ENCODE assay signal across 12 mouse cellular contexts in the genomic region with DNA sequence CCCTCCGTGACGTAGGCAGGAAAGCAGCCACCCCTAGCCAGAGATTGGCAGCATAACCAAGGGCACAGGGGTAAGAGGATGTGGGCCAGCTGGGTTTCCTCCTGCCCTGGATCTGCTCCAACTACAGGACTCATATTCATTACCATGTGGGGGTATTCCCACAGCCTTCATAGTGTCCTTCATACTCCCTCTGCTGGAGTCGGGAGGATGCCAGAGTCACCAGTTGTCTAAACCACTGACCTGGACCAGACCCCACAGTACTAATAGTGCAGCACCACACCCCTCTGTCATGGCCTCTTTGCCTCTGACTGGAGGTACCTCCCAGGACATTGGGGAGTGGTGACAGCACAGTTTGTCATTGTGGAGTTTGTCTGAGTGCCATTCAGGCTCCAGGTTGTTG. TPM values are rescaled to one million over a fixed set of nuclear protein-coding genes. Genes with fewer than 3 reads are reported as not detected.
DNase-seq lines count a peak whose midpoint lies in the region; ATAC-seq and TF ChIP-seq lines count a peak whose summit lies in the region.
"Had no signal": no experiment of that assay in that cellular context is flagged by ENCODE, and none has a peak within 500 bp of the region (broad histone marks: within the 10 kb centered on the region; RNA-seq: fewer than 3 reads in every experiment).

No protein-coding gene starts in this region.

- H3K9ac ChIP-seq in heart, embryonic 15.5 days, result no peak overlapping the region
- H3K9ac ChIP-seq: liver, embryonic 14.5 days; neural tube, embryonic 12.5 days had no signal

- H3K9me3 ChIP-seq in heart, embryonic 15.5 days (replicated peaks), result no peaks in the 10 kb centered on the region
- H3K9me3 ChIP-seq: embryonic facial prominence, embryonic 10.5 days; neural tube, embryonic 12.5 days had no signal

- TF ChIP-seq CTCF in kidney, adult 2 months (conservative IDR thresholded peaks at IDR 0.05; ENCODE audit: insufficient read depth, insufficient read length, low read depth, low read length), result 0 out of 2 replicates have a peak, but pooled peaks have one; percentile 3

- ATAC-seq in heart, embryonic 15.5 days (replicated peaks; ENCODE audit: insufficient number of reproducible peaks, insufficient read depth, low FRiP score, low read depth), result 0 out of 2 replicates have a peak, but pooled peaks have one; percentile 26
- ATAC-seq: CD4-positive, CD25-positive, alpha-beta regulatory T cell, adult 4 months had no signal

- 0 out of 2 replicates have a peak, but pooled peaks cover 2% of the 10 kb centered on the region for H3K36me3 ChIP-seq in heart, embryonic 15.5 days
- no peaks in the 10 kb centered on the region for H3K36me3 ChIP-seq in kidney, adult 2 months (ENCODE audit: control insufficient read depth, insufficient read depth, low read length)

- 57% methylated on average over 3 of the region's 3 CpGs for WGBS in heart, embryonic 15.5 days
- 55% methylated on average over 3 of the region's 3 CpGs for WGBS in kidney, adult 2 months

- H3K27me3 ChIP-seq in heart, embryonic 15.5 days, result no peaks in the 10 kb centered on the region
- no peaks in the 10 kb centered on the region for H3K27me3 ChIP-seq in kidney, adult 2 months (replicated peaks; ENCODE audit: control insufficient read depth, insufficient read depth, low read length)
- H3K27me3 ChIP-seq: neural tube, embryonic 12.5 days had no signal

- no peak for TF ChIP-seq POLR2A in kidney, adult 2 months (IDR thresholded peaks at IDR 0.05; ENCODE audit: low read depth, low read length)

- no peak overlapping the region for H3K27ac ChIP-seq in heart, embryonic 15.5 days
- H3K27ac ChIP-seq in kidney, adult 2 months (ENCODE audit: insufficient read depth, low read depth, low read length), result no peak overlapping the region
- H3K27ac ChIP-seq: embryonic facial prominence, embryonic 10.5 days; liver, embryonic 14.5 days; neural tube, embryonic 12.5 days had no signal

- no peak overlapping the region for H3K4me3 ChIP-seq in heart, embryonic 15.5 days
- no peak overlapping the region for H3K4me3 ChIP-seq in kidney, adult 2 months (ENCODE audit: insufficient read depth, low read depth, low read length)
- H3K4me3 ChIP-seq: embryonic facial prominence, embryonic 10.5 days; neural tube, embryonic 12.5 days had no signal

- H3K4me2 ChIP-seq in heart, embryonic 15.5 days, result no peak overlapping the region
- H3K4me2 ChIP-seq: midbrain, embryonic 11.5 days; neural tube, embryonic 12.5 days had no signal

- H3K4me1 ChIP-seq in heart, embryonic 15.5 days (replicated peaks), result peaks cover 6% of the 10 kb centered on the region
- no peaks in the 10 kb centered on the region for H3K4me1 ChIP-seq in kidney, adult 2 months (ENCODE audit: control insufficient read depth, insufficient read depth, low read length)
- H3K4me1 ChIP-seq: embryonic facial prominence, embryonic 10.5 days; neural tube, embryonic 12.5 days had no signal

- DNase-seq in heart, adult 9 months (ENCODE audit: low spot score in 2 of 2), result no peak
- no peak for DNase-seq in kidney, adult 2 months
- DNase-seq in kidney, adult 9 months, result no peak
- DNase-seq in 3T3-L1 (ENCODE audit: low read depth, low spot score) (peak; percentile 78), 416B (ENCODE audit: low read depth) (peak; percentile 27)
- DNase-seq in urinary bladder, adult 2 months (ENCODE audit: low spot score), result no peak

RNA-seq across cellular contexts. Expression of gene Hdac11, which starts 17.7 kb away (rescaled TPM):
- polyA plus RNA-seq in heart, embryonic 15.5 days (2015; fragmentation: Nextera tagmentation; extraction: Ambion mirVana), result 8.7 and 10.4 TPM in 2 replicates
- polyA plus RNA-seq in kidney, adult 2 months (2012; rRNA removed), result 43.5 and 46.7 TPM in 2 replicates
- 24.2 and 26.6 TPM in 2 replicates for polyA plus RNA-seq in urinary bladder, adult 2 months (2012; rRNA removed)

RNA-seq across cellular contexts. Expression of gene Fbln2, which starts 38.0 kb away (rescaled TPM):
- polyA plus RNA-seq in heart, embryonic 15.5 days (2015; fragmentation: Nextera tagmentation; extraction: Ambion mirVana), result 156 and 255 TPM in 2 replicates
- polyA plus RNA-seq in kidney, adult 2 months (2012; rRNA removed), result 12.6 and 18.0 TPM in 2 replicates
- polyA plus RNA-seq in urinary bladder, adult 2 months (2012; rRNA removed), result 60.4 and 68.7 TPM in 2 replicates

RNA-seq across cellular contexts. Expression of gene Nup210, which starts 57.6 kb away (rescaled TPM):
- 6.2 and 12.0 TPM in 2 replicates for polyA plus RNA-seq in heart, embryonic 15.5 days (2015; fragmentation: Nextera tagmentation; extraction: Ambion mirVana)
- 16.7 and 18.5 TPM in 2 replicates for polyA plus RNA-seq in kidney, adult 2 months (2012; rRNA removed)
- polyA plus RNA-seq in urinary bladder, adult 2 months (2012; rRNA removed), result 1.3 and 2.8 TPM in 2 replicates

Comparison
In these comparisons a context has a peak if more than half of its experiments do, and no peak if none do; other contexts are left out.
1. DNase-seq: peak in 3T3-L1 (single experiment) and 416B (single experiment); none in heart, adult 9 months (0 of 2), kidney, adult 2 months (single experiment), kidney, adult 9 months (single experiment) and urinary bladder, adult 2 months (single experiment).